Mouse (Mus musculus) right cerebral cortex, postnatal 14 days (tissue): ENCODE data around the gene Arl5c.
A peak's percentile ranks its signal among the peaks of the same experiment; 100 is the strongest.

Experiments
- DNase-seq: peaks from one replicate; pipeline ENCODE4 v3.0.0; 2022

Gene Arl5c

DNA sequence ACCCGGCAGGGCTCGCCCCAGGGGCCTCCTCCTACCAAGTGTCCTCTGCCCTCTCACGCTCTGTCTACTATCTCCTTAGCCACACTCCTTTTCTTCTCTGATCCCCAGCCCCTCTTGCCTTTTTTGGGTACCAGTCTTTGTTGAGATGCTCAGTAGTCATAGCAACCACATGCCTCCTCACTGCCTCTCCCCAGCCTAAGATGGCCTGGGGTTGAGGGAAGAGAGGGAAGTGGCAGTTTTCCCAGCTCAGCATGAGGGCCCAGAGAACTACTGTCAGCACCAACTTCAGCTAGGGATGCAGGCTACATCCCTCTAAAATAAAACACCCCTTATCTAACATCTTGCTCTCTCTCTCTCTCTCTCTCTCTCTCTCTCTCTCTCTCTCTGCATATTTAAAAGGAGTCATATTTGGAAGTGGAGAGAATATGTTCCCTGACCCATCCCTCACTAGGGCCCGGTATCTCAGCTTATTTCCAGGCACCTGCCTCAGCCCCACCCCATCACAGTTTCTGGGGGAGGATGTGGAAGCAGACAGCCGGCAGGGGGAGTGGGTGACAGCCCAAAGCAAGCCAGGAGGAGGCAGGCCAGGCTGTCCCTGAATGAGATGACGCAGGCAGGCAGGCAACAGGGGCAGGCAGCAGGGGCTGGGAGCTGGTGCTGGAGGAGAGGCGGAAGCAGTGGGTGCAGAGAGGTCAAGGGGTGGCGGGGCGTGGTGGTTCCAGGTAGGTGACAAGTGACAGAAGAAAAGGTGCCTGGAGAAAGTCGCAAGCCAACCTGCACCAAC is 23.1 kb upstream of the Arl5c start:
- peak; percentile 75 for DNase-seq

DNA sequence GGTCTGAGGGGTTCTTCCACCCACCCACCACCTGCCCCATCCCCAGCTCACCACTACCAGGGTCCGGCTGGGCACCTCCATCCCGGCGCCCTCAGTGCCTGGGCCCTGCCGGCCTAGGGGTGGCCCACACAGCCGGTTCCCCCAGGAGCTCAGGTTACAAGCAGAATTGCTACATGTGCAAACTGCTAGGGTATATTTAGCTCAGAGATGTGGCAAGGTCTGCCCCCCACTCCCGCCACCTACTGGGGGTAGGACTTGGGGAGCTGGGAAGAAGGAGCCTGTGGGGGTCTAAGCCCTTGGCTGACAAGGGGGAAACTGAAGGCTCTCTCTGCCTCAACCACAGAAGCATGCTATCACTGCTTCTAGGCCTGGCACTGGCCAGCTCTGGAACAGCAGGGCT is 22.2 kb upstream of the Arl5c start:
- peak; percentile 5 for DNase-seq

DNA sequence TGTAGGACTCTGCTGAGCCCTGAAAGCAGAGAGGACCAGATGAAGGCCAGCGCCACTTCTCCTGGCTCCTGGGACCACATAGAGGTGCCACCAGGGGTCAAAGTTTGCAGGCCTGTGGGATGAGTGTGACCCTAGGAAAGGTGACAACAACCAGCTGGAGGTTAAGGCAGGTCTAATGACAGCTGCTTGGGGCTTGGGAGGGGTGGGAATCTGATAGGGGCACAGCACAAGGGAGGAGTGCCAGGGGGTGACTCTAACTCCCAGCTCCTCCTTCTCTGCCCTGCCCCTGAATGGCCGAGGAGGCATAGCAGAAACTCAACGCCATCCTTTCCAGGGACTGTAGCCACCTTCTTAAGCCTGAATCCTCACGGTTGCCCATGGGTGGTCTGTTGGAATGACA is 20.8 kb upstream of the Arl5c start:
- DNase-seq, result no peak

DNA sequence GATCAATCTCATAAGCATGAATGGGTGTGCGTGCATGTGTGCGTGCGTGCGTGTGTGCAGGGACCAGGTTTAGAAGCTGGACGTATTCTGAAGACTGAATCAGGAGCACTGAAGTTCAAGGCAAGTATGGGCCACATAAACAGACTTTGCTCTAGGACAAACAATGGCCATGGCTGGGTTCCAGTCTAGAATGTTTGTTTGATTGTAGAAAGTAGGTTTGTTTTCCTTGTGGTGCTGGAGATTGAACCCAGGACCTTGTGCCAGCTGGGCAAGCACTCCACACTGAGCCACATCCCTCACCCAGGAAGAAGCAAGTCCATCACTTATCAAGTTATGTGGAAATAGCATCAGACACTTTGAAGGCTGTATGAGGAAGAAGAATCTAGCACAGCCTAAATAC is 20.2 kb upstream of the Arl5c start:
- DNase-seq, result no peak

DNA sequence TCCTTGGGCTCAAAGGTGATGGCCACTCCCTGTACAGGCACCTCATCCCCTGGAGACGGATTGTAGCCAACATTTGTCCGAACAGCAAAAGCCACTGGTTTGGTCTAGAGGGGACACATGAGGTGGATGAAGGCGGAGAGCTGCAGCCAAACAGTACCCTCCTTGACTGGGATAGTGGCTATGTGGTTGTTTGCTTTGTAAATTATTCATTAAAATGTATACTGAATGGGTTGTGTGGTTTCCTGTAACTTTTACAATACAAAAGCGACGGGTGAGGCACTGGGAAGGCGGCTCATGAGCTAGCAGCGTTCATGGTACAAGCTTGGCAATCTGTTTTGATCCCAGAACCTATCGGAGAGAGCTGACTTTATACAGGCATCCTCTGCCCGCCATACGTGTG is 16.9 kb upstream of the Arl5c start:
- DNase-seq, result no peak

DNA sequence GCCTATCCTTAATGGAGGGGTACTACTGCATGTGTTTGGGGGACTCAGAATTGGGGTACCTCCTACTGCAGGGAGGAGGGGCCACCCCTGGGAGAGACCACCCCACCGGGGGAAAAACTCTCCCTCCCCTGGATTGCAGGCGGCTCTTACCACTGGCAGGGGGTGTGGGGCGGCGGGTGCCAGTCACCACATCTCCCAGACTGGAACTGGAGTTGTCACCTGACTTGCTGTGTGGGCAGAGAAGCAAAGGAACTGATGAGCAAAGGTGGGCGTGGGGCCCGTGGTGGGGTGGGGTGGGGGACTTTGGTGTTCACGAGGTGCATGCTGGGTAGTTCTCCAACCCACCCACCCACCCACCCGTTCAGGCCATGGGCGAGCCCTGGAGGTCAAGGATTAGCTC is 15.7 kb upstream of the Arl5c start:
- DNase-seq, result no peak

DNA sequence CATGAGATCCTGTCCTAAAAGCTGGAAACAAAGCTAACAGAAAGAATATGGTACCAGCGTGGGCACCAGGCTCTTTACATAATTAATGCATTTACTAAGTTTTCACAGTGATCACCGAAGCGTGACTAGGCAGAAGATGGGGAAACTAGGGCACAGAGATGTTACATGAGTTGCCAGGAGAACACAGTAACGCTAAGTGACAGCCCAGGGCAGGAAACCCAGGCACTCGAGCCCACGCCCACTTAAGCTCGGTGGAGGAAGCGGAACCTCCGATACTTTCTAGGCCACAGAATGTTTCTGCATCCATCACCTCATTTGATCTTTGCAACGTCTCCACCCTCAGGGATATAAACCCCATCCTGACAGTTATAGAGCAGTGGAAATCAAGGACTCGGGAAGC is 12.1 kb upstream of the Arl5c start:
- DNase-seq, result no peak

DNA sequence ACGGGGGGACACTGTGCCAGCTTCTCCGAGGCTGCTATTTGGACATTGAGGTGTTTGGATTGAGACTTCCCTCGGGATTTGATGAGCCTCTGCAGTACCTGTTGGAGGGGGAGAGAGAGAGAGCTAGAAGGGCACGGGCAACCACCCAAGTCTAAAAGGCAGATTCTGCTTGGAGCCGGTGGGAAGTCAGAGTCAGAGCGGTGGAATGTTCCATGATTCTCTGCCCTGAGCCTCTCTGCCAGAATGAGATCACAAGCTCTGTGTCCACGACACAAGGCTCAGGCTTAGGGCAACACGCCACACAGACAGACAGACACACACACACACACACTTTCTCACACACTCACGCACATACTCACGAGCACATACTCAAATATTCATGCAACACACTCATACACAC is 9.7 kb upstream of the Arl5c start:
- DNase-seq, result no peak

DNA sequence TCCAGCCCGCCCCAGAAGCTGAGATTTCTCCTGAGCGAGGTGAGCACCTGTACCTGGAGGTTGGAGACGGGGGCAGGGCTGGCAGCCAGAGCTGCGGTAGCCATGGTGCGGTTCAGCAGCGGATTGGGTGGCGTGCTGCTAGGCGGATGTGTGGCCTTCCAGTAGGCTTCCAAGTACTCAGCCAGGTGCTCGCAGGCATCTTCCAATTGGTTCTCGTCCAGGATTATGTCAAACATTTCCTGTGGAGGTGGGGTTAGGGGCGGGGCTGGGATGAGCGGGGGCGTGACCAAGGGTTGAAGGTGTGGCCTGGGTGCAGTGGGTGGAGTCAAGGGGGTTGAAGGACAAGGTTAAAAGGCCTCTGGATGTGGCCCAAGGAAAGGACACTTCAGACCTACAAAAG is 9.1 kb upstream of the Arl5c start:
- DNase-seq, result no peak

DNA sequence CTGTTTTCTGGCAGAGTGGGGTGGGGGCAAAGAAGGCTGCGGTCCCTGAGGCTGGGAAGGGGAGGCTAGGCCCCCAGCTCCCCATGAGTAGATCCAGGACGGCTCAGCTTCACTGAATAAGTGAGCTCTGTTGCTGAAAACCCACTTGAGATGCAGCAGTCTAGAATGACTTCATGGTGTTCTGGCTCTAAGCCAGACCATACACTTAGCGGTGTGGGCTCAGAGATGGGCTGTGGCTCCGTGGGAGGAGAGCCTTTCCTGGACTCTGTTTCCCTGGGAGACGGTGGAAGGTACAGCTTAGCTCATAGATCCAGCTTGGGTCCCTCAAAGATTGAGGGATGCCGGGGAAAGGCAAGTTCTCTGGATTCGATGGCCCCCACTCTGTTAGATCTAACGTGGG is 8.2 kb upstream of the Arl5c start:
- DNase-seq, result no peak

DNA sequence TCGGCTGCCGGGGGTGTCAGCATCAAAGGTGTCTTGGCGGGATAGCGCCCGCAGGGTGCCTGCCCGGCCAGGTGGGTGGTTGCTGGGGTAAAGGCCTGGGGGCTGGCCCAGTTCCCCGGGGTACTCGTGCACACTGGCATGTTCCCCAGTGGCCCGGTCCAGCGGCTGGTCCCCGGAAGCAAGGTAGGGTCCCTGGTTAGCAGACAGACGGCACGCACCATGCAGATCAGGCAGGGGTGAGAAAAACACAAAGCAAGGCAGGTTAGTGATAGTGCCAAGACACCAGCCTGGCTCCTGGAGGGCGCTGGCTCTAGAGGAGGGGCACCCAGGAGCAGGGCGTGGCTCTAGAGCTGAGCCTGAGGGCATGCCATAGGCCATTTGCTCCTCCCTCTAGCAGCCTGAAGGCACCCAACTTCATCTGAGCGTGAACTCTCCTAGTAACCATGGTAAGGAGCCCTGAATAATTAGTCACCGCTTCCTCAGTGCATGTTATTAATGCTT is 7.2 kb upstream of the Arl5c start:
- DNase-seq, result peak; percentile 33

DNA sequence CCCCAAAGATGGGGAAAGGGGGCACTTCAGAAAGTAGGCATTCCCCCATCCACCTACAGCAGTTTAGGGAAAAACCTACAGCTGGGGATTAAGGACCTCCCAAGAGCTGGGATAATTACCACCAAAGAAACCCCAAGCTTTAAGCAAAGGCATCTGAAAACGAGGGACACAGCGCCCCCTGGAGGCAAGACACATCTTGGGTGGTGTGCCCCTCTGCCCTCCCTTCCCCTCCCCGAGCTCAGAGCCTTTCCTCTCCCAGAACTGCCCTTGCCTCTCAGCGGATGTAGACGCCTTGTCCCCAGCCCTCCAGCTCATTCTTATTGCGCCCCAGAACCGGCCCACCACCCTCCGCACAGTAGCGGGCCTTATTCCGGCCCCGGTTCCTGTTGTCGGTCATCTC is 6.6 kb upstream of the Arl5c start:
- DNase-seq, result peak; percentile 92

DNA sequence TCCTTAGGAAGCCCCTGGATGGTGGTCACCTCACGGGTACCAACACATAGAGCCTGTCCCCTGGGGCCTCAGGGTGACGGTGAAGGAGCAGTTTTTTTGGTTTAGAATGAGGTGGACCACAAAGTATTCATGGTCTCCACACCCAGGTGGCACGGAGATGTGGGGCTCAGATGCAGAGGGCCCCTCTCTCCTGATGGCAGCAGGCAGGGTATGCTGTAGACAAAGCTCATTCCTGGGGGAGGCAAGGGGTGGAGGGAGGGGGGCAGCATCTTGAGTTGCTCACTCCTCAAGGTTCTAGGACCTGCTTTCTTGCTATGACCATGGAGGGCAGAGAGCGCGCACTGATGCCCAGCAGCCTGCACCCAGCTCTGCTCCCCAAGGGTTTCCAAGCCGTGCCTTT is 6.0 kb upstream of the Arl5c start:
- DNase-seq, result no peak

DNA sequence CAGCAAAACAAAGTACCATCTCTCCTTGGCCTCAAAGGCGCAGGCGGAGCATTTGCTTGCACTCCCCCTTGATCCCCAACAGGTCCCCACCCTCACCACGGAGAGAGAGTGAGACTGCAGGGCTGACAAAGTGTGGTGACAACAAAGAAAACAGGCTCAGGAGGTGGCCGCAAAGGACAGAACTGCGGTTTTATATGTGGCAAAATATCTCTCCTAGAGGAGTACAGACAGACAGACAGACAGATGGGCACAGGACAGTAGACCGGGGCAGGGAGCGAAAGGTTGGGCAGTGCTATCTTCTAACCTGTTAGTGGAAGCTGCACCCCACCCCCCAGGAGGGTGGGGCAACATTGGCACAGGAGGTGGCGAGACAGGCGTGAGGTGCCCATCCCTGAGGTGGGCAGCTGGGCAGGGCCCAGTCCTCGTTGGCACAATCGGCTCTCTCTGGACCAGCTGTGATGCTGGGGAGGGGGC is 5.4 kb upstream of the Arl5c start:
- DNase-seq, result no peak

DNA sequence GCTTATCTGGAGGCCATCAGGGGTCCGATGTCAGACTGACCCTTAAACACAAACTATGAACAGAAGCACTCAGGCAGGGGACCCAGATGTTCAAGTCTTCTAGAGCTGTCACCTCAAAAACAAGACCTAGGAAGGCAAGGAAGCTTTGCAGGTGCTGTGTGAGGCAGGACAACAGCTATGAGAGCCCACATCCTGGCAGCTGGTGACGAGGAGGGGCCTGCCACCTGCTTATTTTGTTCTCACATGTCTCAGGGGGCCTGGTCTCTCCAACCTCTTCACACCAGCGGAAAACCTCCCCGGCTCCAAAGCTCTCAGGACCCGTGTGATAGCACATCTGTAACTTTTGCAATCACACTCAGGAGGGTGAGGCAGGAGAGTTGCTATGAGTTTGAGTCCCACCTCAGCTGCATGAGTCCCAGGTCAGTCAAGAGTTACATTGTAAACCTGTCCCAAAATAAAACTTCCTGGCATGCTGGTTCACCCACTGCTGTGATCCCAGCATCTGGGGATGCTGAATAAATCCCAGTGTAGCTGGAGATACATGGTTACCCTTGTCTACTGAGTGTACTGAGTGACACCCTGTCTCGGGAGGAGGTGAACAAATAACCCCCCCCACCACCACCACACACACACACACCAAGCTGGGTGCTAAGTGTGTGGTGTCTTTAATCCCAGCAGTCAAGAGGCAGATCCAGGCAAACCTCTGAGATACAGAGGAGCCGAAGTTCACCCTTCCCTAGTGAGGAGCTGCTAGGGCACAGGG is 4.6 kb upstream of the Arl5c start:
- DNase-seq, result no peak

DNA sequence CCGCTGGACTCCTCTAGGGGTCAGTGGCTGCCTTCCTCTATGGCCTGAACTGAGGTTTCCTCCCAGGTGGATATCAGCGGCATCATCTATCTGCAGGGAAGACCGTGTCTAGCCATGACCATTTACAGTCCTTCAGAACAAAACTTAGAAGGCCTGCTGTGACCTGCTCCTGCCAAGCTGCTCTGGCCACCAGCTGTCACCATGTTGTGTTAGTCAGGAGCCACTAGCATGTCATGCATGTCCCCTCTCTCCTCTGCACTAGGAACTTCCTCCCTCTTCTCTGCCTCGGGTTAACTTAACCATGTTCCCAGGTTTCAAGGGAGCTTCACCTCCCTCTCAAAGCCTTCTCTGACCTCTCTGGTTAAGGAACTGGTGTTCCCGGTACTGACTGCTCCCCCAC is 3.8 kb upstream of the Arl5c start:
- no peak for DNase-seq

DNA sequence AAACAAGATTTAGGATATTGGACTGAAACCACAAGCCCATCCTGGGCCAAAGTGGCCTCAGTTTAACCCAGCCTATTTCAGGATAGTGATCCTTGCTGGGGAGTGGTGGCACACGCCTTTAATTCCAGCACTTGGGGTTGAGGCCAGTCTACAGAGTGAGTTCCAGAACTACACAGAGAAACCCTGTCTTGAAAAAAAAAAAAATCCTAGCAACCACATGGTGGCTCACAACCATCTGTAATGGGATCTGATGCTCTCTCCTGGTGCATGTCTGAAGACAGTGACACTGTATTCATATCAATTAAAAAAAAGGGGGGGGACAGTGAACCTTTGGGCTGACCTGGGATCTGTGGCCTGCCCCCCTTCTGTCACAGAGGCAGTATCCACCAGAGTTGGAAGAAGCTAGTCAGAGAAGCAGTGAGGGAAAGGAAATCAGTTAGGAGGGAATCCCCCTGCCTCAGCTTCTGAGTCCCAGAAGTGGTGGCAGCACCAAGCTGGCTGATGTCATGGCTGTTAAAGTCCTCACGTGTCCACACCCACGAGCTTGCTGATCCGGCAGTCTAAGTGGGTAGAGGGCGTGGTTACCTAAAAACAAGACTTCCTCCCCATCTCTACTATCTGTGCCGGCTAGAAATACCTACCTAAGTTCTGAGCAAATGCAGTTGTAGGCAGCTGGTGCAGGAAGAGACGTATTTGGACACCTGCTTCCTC is 3.1 kb upstream of the Arl5c start:
- DNase-seq, result no peak

DNA sequence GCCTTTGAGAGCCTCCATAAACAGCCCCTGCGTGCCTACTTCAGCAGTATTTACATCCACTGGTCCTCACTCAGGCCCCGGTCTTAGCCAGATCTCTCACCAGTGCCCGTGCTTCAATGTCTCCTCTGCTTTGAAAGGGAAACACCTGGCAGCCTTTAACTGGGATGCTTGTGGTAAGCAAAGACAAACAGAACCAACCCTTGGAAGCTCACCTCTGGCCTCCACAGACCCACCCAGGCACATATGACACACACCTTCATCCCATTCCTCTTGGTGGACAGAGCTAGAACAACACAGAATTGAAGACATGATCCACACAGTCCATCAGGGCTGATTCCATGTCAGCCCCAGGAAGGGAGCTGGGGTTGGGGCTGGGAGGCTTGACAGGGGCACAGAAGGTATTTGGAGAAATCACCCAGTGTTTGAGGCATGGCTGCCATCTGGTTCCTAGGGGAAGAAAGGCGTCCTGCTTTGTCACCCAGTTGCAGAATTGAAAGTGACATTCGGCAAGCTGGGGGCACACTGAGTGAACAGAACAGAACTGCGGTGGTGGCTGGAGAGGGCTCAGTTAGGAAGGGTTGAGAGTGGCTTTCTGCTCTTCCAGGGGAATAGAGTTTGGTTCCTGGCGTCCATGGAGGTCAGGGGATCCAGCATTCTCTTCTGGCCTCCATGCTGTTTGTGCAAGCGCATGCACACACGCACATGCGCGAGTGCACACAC is 2.3 kb upstream of the Arl5c start:
- DNase-seq, result no peak

DNA sequence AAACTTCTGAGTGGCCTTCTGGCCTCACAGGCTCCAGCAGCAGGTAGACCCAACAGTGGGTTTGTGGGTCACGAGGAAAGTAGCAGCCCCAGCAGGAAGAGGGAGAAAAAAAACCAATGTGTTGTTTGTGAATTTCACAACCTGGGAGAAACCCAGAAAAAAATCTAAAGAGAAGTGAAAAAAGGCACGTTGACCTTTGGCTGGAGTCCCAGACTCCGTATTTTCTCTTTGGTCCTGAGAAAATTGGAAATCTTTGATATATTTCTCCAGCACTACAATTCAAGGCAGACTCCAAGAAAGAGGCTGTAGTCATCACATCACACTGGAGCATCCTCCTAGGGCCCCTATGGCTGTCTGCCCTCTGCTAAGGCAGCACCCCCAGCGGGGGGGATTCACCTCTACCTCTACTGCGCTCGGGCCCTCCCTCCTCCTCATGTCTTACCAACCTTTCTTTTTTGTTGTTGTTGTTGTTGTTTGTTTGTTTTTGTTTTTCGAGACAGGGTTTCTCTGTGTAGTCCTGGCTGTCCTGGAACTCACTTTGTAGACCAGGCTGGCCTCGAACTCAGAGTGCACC is 1.5 kb upstream of the Arl5c start:
- no peak for DNase-seq

DNA sequence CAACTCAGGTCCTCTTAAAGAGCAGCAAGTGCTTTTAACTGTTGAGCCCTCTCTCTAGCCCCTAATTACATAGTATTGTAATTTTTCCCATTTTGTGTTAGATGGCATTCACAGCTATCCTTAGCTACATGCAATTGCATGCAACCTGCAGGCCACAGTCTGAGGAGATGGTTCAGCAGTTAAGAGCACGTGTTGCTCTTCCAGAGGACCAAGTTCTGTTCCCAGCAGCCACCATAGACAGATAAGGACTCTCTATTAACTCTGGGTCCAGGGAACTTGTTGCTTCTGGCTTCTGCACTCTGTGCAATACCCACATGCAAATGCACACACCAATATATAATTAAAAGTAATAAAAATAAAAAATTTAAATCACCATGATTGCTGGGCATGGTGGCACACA is 710 bp upstream of the Arl5c start:
- no peak for DNase-seq

DNA sequence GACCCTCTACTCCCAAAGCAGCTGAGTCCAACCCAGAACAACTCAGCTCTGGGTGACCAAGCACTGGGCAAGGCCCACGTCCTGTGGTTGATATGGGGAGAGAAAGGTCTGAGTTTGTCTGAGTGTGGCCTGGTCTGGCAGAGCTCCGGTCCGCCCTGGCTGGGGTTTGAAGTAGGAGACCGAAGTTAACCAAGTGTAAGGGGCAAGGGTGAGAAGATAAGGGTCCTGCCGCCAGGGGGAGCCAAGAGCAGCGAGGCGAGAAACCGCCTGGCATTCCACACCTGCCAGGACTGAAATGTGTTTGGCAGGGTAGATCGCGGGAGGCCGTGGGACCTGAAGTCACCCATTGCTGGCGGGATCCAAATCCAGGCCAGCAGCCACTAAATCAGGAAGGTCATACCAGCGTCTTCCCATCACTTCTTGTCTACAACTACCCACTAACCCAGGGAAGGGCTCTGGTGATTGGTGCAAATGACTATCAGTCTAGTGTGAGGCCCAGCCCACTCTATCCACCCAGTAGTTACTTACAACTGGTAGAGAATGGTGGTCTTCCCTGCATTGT is 1.4 kb downstream of the Arl5c start:
- peak; percentile 75 for DNase-seq

DNA sequence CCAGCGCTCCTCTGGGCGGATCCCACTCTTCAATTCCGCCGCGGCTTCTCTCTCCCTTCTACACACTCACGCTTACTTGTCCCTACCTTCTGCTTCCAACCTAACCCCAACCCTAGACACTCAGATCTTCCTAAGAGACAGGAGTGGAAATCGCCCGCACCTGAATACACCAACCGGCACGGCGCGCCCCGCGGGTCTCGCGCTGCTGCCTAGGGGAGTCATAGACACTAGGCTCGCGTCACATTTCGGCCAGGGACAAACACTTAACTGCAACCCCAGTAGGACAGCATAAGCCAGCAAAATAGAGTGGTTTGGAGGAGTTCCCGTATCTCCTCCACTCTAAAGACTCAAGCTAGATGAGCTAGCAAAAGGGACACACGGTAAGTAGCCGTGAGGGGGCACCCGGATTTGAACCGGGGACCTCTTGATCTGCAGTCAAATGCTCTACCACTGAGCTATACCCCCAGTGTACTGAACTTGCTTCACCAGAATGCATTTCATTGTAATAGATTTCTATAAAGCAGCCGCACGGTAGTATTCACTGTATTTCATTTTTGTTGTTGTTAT is 7.4 kb downstream of the Arl5c start:
- peak; percentile 84 for DNase-seq
